Mouse (Mus musculus): Measurements from ENCODE around the gene Fam89b.

GRCm38 (mm10) chr19:5749476-5749875 lies 20.0 kb upstream of the Fam89b start:
- no peak for TF ChIP-seq CTCF (IDR thresholded peaks at IDR 0.05; ENCODE audit: low read depth, low read length)
- TF ChIP-seq POLR2A (IDR thresholded peaks at IDR 0.05; ENCODE audit: borderline replicate concordance, low read depth, low read length), result no peak

Measured in bone marrow macrophage, adult 2 months (primary cell).